Mouse (Mus musculus): Measurements from ENCODE around the gene Olfr243.
"Not testable (repeated sequence)": the region's sequence is repeated elsewhere in the genome, so short reads cannot be mapped to it uniquely, and the experiment has no call there.

The Olfr243 gene

DNA sequence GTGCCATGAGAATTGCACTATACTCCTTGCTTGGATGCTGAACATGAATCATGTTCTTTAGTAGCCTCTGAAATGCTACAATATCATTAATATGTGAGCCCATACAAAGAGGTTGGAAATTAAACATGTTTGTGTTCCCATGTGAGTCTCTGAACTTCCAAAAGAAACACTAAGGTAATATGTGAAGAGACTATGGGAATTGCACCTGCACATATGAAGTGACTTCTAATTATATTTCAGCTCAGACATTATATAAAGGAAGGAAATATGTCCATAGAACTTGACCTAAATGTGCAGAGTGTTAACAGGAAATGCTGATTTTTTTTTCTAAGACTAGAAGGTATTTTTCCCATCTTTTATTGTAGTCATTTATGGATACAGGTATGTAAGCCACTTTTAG, at the start of gene Olfr243:
Olfr243 (plus strand) TSS at position 301 of the 400 bp plus-strand sequence.
- no peak for DNase-seq

DNA sequence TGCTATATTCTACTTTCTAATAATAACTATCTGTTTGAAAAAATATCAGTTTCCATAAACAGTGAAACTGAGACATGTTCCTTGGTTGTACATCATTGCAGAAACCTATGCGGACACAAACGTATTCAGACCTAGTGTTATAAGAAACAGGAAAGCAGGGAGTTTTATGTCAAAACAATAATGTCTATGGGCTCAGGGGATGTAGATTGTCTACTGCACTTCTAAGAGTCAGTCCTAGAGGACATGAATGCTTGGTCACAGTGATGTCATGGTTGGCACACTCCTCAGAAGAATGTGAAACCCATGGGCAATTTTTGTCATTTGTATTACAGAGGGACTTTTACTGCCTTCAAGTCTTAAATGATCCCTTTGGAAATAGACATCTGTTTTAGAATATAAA, 43.4 kb upstream of the Olfr243 start, which contains the start of gene Olfr624:
Olfr624 (minus strand) TSS at position 101 of the 400 bp plus-strand sequence.
- no peak for DNase-seq

DNA sequence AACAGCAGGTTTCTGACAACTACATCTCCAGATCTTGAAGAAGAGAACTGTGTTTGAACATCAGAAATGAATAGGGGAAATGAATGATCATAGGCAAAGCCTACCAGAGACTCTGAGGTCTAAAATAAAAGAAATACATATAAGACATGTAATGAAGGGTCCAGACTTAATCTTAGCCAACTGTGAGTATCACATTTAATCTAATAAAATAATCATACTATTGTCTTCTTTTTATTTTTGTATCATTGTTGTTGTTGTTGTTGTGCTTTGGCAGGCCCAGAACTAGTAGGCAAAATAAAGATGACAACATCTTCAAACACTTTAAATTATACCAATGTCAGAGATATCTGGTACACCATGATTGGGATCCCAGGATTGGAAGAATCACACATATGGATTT, 32.1 kb upstream of the Olfr243 start, which contains the start of gene Olfr625-ps1:
Olfr625-ps1 (plus strand) TSS at position 301 of the 400 bp plus-strand sequence.
- DNase-seq, result no peak

DNA sequence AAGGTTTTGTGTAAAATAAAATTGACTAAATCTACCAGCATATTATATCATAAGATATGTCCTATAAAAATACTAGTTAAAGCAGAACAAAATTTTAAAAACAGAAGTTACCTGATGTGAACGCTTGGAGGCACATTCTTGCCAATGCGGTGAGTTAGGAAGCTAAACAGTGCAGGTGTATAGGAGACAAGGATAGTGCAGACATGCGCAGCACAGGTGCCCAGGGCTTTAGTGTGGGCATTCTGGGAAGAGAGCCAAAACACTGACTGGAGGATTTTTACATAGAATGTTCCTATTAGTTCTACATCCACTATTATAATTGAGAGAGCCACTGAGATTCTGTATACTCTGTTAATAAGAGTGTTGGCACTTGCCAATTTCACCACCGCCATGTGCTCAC, 15.0 kb upstream of the Olfr243 start:
- no peak for DNase-seq

DNA sequence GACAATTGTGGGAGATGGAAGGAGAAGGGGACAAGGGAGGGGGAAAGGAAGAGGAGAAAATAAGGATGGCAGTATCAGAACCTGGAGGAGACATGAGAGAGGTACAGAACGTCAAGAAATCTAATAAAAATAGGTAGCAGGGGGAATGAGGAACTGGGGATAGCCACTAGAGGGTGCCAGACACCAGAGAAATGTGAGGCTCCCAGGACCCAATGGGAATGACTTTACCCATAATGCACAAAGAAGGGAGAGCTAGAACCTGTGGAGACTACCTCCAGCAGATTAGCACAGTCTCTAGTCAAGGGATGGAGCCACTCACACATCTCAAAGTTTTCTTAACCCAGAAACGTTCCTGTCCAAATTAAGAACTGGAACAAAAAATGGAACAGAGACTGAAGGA, 2.4 kb upstream of the Olfr243 start:
- no peak for DNase-seq

DNA sequence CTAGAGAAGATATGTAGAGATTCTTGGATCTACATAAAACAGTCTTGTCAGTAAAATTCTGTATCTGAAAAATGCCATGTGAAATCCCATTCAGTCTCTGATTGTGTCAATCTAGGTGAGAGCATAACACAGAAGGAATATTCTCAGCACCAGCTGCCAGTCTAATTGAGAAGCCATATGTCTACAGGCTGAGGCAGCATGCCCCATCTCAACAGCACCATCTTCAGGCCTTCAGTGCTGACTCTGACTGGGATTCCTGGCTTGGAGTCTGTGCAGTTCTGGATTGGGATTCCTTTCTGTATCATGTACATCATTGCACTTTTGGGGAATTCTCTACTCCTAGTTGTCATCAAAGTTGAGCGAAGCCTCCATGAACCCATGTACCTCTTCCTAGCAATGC, 1.9 kb downstream of the Olfr243 start:
- DNase-seq, result not testable (repeated sequence)

DNA sequence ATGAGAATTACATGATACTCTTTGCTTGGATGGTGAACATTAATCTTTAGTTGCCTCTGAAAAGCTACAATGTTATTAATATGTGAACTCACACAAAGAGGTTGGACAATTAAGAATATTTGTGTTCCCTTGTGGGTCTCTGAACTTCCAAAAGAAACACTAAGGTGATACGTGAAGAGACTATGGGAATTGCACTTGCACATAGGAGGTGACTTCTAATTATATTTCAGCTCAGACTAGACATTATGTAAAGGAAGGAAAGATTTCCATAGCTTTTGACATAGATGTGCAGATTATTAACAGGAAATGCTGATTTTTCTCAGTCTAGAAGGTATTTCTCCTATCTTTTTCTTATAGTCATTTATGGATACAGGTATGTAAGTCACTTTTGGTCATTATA, 15.6 kb downstream of the Olfr243 start, which contains the start of gene Olfr628:
Olfr628 (plus strand) TSS at position 301 of the 400 bp plus-strand sequence.
- no peak for DNase-seq

DNA sequence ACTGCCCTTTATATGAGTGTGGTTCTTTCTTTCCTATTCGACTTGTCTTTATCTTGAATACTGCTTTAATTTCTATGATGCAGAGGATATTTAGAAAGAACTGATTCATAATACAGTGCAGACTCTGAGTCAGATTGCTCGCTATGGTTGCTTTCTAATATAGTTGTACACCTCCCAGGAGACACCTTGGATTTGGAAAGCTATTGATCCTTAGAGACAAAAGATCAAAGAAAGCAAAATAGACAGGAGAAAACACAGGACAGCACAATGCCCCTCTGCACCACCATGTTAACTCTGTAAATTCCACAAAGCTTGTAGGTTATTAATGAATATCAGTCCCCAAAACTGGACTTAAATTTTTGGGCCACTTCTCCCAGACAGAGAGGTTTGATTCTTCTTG, 30.4 kb downstream of the Olfr243 start, which contains the start of gene Olfr629:
Olfr629 (minus strand) TSS at position 101 of the 400 bp plus-strand sequence.
- no peak for DNase-seq

DNA sequence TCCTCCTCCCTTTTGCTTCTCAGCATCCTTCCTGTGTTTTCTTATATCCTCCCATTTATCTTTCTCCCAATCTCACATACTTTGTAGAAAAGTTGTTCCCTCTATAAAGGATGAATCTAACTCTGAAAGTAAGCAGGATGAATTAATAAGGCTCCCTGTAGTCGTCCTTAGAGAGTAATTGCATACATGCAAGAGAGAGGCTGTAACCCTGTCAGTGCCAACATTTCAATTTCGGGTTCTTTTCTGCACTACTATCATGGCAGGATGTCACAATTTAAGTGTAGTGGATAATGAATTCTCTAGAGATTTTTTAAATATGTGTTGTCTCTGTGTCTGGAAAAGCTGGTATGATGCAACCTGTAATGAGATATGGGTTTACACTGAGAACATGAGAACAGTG, 42.8 kb downstream of the Olfr243 start, which contains the start of gene Olfr630:
Olfr630 (minus strand) TSS at position 101 of the 400 bp plus-strand sequence.
- no peak for DNase-seq

DNA sequence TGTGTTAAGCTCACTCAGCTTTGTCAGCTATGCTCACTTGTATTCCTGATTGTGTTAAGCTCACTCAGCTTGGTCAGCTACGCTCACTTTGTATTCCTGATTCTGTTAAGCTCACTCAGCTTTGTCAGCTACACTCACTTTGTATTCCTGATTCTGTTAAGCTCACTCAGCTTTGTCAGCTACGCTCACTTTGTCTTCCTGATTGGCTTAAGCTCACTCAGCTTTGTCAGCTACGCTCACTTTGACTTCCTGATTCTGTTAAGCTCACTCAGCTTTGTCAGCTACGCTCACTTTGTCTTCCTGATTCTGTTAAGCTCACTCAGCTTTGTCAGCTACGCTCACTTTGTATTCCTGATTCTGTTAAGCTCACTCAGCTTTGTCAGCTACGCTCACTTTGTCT, 47.7 kb downstream of the Olfr243 start:
- DNase-seq, result not testable (repeated sequence)

DNA sequence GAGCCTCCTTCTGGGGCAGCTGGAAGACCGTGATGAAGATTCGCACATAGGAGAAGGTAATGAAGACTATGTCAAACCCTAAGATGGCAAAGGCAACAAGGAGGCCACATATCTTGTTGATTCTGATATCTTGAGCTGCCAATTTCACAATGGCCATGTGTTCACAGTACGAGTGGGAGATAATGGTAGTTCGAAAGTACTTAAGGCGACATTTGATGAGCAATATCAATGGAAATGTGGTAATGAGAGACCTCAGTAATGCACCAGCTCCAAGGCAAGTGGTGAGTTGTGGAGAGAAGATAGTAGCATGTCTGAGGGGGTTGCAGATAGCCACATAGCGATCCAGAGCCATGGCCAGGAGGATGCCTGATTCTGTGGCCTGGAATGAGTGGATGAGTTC, 53.2 kb downstream of the Olfr243 start:
- DNase-seq, result not testable (repeated sequence)
